Mouse (Mus musculus) lung, embryonic 16.5 days (tissue): ENCODE data around the gene Sh3pxd2a. TPM values are rescaled to one million over a fixed set of nuclear protein-coding genes. Genes with fewer than 3 reads are reported as not detected.
"Not testable (repeated sequence)": the region's sequence is repeated elsewhere in the genome, so short reads cannot be mapped to it uniquely, and the experiment has no call there.

Source experiments
- ATAC-seq: fragments of 200-750 bp; cut with Nextera tagmentation; 2 replicates; pipeline ENCODE4 v1.8.0; 2017; ENCODE audit warnings: low read depth, mild to moderate bottlenecking, moderate library complexity
- H3K27ac ChIP-seq: fragments of 300-500 bp; sonication (generic); 2 replicates; pipeline ENCODE4 v1.5.1; 2014; ENCODE audit warnings: mild to moderate bottlenecking, control low read depth, low read length
- H3K27me3 ChIP-seq: fragments of 300-500 bp; sonication (generic); 2 replicates; pipeline ENCODE4 v1.6.1; 2014; ENCODE audit warnings: low read depth, low read length, mixed read lengths; ENCODE audit not compliant: control insufficient read depth, insufficient read depth
- H3K36me3 ChIP-seq: fragments of 300-500 bp; sonication (generic); 2 replicates; pipeline ENCODE4 v1.6.1; 2014; ENCODE audit warnings: low read length; ENCODE audit not compliant: control insufficient read depth, insufficient read depth
- H3K4me1 ChIP-seq: fragments of 300-500 bp; sonication (generic); replicated peaks from 2 replicates; pipeline ENCODE4 v1.6.1; 2014; ENCODE audit warnings: low read length, mixed read lengths; ENCODE audit not compliant: control insufficient read depth, insufficient read depth
- H3K4me2 ChIP-seq: fragments of 300-500 bp; sonication (generic); 2 replicates; pipeline ENCODE4 v1.6.1; 2014; ENCODE audit warnings: low read depth, low read length, control low read depth
- H3K4me3 ChIP-seq: fragments of 300-500 bp; sonication (generic); 2 replicates; pipeline ENCODE4 v1.5.1; 2014; ENCODE audit warnings: mild to moderate bottlenecking, low read length, control low read depth
- H3K9ac ChIP-seq: fragments of 300-500 bp; sonication (generic); 2 replicates; pipeline ENCODE4 v1.6.1; 2014; ENCODE audit warnings: low read length, control low read depth
- H3K9me3 ChIP-seq: fragments of 300-500 bp; sonication (generic); 2 replicates; pipeline ENCODE4 v1.6.1; 2016; ENCODE audit warnings: low read length; ENCODE audit not compliant: control insufficient read depth
- WGBS: fragments of 180-500 bp; shearing (Covaris S2); extraction: QIAGEN DNeasy Blood & Tissue Kit; methylation state at CpG from one replicate; pipeline ENCODE4 v1.1.7; 2014; 5-methylcytosine and 5-hydroxymethylcytosine counted together
- polyA plus RNA-seq: library from polyadenylated mRNA; unstranded; fragments of >200 nt; fragmentation: Nextera tagmentation; extraction: Ambion mirVana; gene quantifications from 2 replicates; pipeline ENCODE4 v1.2.1, GENCODE M21; 2015

Sh3pxd2a gene
- polyA plus RNA-seq, 1 experiment from 2014 or later = 6.1 TPM

GRCm38 (mm10) chr19:47402544-47402943, 61.7 kb downstream of the Sh3pxd2a start:
- Histone ChIP-seq H3K36me3 (no peaks in the 10 kb centered on the region), H3K27me3 (no peaks in the 10 kb centered on the region), H3K4me1 (peaks cover 41% of the 10 kb centered on the region), H3K27ac (peak overlapping the region; percentile 73), H3K4me3 (no peak overlapping the region), H3K9me3 (no peaks in the 10 kb centered on the region), H3K9ac (no peak overlapping the region), H3K4me2 (no peak overlapping the region)
- WGBS = 55% methylated on average over 4 of the region's 4 CpGs
- peak; percentile 19 for ATAC-seq

DNA sequence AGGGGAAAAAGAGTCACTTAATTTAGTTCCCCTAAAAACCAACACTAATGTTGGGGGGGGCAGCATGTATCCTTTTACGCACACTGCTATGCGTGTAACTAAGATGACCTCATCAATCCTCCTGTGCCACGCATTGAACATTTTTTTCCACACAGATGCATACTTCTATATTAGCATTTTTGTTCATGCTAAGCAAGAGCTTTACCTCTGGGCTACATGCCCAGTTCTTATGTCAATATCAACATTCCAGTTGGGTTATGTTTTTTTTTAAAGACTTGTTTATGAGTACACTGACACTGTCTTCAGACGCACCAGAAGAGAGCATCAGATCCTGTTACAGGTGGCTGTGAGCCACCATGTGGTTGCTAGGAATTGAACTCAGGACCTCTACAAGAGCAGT, 64.5 kb downstream of the Sh3pxd2a start:
- H3K4me2 ChIP-seq = no peak overlapping the region
- no peaks in the 10 kb centered on the region for H3K27me3 ChIP-seq
- ATAC-seq = no peak
- WGBS = 40% methylated on average over 4 of the region's 4 CpGs
- H3K9me3 ChIP-seq = no peaks in the 10 kb centered on the region
- no peaks in the 10 kb centered on the region for H3K36me3 ChIP-seq
- no peak overlapping the region for H3K27ac ChIP-seq
- peaks cover 31% of the 10 kb centered on the region for H3K4me1 ChIP-seq
- H3K4me3 ChIP-seq = no peak overlapping the region
- no peak overlapping the region for H3K9ac ChIP-seq

- WGBS = 93% methylated on average over 11 of the region's 11 CpGs
- no peak for ATAC-seq
- H3K27me3 ChIP-seq = no peaks in the 10 kb centered on the region
- H3K36me3 ChIP-seq = no peaks in the 10 kb centered on the region
- no peak overlapping the region for H3K9ac ChIP-seq
- H3K27ac ChIP-seq = no peak overlapping the region
- H3K4me2 ChIP-seq = no peak overlapping the region
- H3K4me3 ChIP-seq = no peak overlapping the region
- H3K4me1 ChIP-seq = peaks cover 31% of the 10 kb centered on the region
- H3K9me3 ChIP-seq = no peaks in the 10 kb centered on the region
Measured at GRCm38 (mm10) chr19:47399029-47399428, 65.2 kb downstream of the Sh3pxd2a start.

- 60% methylated on average over 18 of the region's 18 CpGs for WGBS
- ATAC-seq = no peak
Measured at GRCm38 (mm10) chr19:47397882-47398671, 66.1 kb downstream of the Sh3pxd2a start.

GRCm38 (mm10) chr19:47395338-47395737, 68.9 kb downstream of the Sh3pxd2a start:
- Histone ChIP-seq H3K4me1 (peaks cover 16% of the 10 kb centered on the region), H3K9ac (no peak overlapping the region), H3K4me3 (no peak overlapping the region), H3K27ac (no peak overlapping the region), H3K27me3 (no peaks in the 10 kb centered on the region), H3K4me2 (no peak overlapping the region), H3K36me3 (no peaks in the 10 kb centered on the region), H3K9me3 (no peaks in the 10 kb centered on the region)
- WGBS = 51% methylated on average over 4 of the region's 4 CpGs
- ATAC-seq = no peak

More at GRCm38 (mm10) chr19:47397882-47398671, 66.1 kb downstream of the Sh3pxd2a start:
- no peaks in the 10 kb centered on the region for H3K27me3 ChIP-seq
- no peaks in the 10 kb centered on the region for H3K9me3 ChIP-seq
- no peaks in the 10 kb centered on the region for H3K36me3 ChIP-seq
- H3K27ac ChIP-seq = no peak overlapping the region
- no peak overlapping the region for H3K9ac ChIP-seq
- H3K4me1 ChIP-seq = peaks cover 21% of the 10 kb centered on the region
- no peak overlapping the region for H3K4me3 ChIP-seq
- no peak overlapping the region for H3K4me2 ChIP-seq

DNA sequence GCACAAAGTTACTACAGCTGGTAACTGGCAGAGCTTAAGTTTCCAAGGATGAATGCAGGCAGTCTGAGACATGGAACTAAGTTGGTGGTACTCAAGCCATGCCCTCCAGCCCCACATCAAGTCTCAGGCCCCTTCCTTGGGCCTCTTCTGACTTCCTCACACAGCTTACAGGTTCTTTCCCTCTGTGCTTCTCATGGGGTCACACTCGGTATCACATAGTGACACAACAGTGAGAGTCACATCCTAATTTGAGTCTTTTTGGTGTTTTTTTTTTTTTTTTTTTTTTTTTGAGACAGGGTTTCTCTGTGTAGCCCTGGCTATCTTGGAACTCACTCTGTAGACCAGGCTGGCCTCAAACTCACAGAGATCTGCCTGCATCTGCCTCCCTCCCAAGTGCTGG, 69.4 kb downstream of the Sh3pxd2a start:
- H3K36me3 ChIP-seq, ATAC-seq, H3K9me3 ChIP-seq, H3K4me2 ChIP-seq, H3K9ac ChIP-seq, H3K4me3 ChIP-seq, H3K27ac ChIP-seq, H3K27me3 ChIP-seq: not testable (repeated sequence)
- WGBS = 90% methylated on average over 1 of the region's 1 CpGs
- peaks cover 12% of the 10 kb centered on the region for H3K4me1 ChIP-seq

DNA sequence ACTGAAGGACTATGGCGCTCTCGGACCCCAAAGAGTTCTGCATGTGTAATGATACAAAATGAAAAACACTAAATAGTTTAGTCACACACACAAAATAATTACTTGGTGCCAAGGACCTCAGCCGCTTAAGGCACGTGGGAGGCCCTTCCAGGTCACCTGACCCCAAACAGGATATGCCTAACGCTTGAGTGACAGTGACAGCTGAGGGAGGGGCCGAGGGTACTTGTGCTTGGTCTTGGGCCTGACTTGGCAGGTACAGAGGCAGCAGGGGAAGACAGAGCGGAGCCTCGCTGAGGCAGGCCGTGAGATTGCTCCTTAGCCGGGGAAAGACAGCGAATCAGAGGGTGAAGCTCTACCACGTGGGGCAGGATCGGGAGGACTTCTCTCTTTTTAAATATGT, 73.3 kb downstream of the Sh3pxd2a start:
- 70% methylated on average over 13 of the region's 13 CpGs for WGBS
- no peak for ATAC-seq
- no peaks in the 10 kb centered on the region for H3K27me3 ChIP-seq

DNA sequence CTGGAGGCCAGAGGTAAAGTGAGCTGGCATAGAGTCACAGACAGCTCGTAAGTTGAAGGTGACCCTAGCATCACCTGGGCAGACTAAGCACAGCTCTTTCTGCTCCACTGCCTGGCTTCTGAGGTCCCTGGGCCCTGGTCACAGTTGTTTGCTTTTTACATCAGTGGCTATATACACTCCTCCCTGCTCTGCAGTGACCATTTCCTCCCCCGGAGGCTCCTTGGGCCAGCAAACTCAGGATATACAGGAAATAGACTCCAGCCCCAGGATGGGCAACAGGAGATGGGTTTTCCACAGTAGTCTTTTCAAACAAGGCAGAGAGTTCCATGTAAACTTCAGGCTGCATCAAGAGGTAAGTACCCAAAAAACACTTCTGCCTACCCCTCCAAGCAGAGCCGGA, 76.3 kb downstream of the Sh3pxd2a start:
- H3K27me3 ChIP-seq = no peaks in the 10 kb centered on the region
- no peaks in the 10 kb centered on the region for H3K9me3 ChIP-seq
- H3K27ac ChIP-seq = peak overlapping the region; percentile 86
- peaks cover 12% of the 10 kb centered on the region for H3K4me1 ChIP-seq
- 66% methylated on average over 3 of the region's 3 CpGs for WGBS
- H3K9ac ChIP-seq = peak overlapping the region; percentile 1; the same call in 1 of the 2 replicates
- peak; percentile 44; the same call in 1 of the 2 replicates for ATAC-seq
- no peak overlapping the region for H3K4me3 ChIP-seq
- peak overlapping the region; percentile 7; the same call in 1 of the 2 replicates for H3K4me2 ChIP-seq
- no peaks in the 10 kb centered on the region for H3K36me3 ChIP-seq

More for the DNA sequence above, 73.3 kb downstream of the Sh3pxd2a start:
- H3K4me3 ChIP-seq = no peak overlapping the region
- peaks cover 12% of the 10 kb centered on the region for H3K4me1 ChIP-seq
- no peaks in the 10 kb centered on the region for H3K9me3 ChIP-seq
- no peaks in the 10 kb centered on the region for H3K36me3 ChIP-seq
- no peak overlapping the region for H3K9ac ChIP-seq
- H3K27ac ChIP-seq = no peak overlapping the region
- no peak overlapping the region for H3K4me2 ChIP-seq

- Histone ChIP-seq H3K36me3 (no peaks in the 10 kb centered on the region), H3K9me3 (no peaks in the 10 kb centered on the region), H3K27ac (peak overlapping the region; percentile 86), H3K4me1 (peaks cover 12% of the 10 kb centered on the region), H3K4me3 (no peak overlapping the region), H3K9ac (peak overlapping the region; percentile 1; the same call in 1 of the 2 replicates), H3K4me2 (peak overlapping the region; percentile 7; the same call in 1 of the 2 replicates), H3K27me3 (no peaks in the 10 kb centered on the region)
- peak; percentile 73 for ATAC-seq
- 15% methylated on average over 6 of the region's 6 CpGs for WGBS
Measured at GRCm38 (mm10) chr19:47387395-47387794, 76.8 kb downstream of the Sh3pxd2a start.
